Mouse (Mus musculus) thymus, postnatal 0 days (tissue): Measurements from ENCODE around the gene Cpm. TPM values are rescaled to one million over a fixed set of nuclear protein-coding genes. Genes with fewer than 3 reads are reported as not detected.
A peak's percentile ranks its signal among the peaks of the same experiment; 100 is the strongest.
"Not testable (repeated sequence)": the region's sequence is repeated elsewhere in the genome, so short reads cannot be mapped to it uniquely, and the experiment has no call there.

ENCODE experiments used
- DNase-seq: peaks from one replicate; pipeline ENCODE4 v3.0.0-alpha.2; 2015; ENCODE audit warnings: low spot score
- polyA plus RNA-seq: library from polyadenylated mRNA; unstranded; fragments of >200 nt; fragmentation: Nextera tagmentation; extraction: Ambion mirVana; gene quantifications from 2 replicates; pipeline ENCODE4 v1.2.1, GENCODE M21; 2015

The Cpm gene
- 3.0 and 3.5 TPM in 2 replicates for polyA plus RNA-seq

DNA sequence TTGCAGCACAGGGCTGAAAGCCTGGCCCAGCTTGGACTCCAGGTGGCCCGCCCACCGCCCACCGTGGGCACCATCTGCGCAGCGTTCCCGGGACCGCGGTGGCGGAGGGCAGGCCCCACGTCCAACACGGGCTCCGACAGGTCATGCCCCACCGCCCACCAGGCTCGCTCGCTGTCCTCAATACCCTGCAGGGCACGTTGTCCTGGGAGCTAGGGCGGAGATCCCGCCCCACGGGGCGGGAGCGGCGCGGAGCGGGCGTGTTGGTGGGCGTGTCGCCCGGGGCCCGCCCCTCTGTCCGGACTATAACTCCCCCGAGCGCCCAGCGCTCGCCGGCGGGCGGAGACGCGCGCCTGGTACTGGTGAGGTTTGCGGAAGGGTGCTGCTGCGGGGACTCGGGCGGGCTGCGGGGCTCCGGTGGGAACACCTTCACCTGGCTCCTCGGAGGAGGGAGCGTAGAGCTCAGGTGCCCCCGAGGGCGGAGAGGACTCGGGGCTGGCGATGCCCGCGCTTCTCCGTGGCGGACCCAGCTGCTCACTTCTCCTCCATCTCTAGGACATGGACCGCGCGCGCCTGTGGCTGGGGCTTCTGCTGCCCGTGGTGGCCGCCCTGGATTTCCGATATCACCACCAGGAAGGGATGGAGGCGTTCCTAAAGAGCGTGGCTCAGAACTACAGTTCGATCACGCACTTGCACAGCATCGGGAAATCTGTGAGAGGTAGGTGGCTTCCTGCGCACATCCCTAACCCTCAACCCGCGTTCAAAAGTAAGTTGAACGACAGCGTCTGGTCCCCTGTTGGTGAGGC is at the start of gene Cpm:
Gene Cpm, plus strand, starts transcription at position 332 of the 803 bp plus-strand sequence.
- DNase-seq, result peak; percentile 58

DNA sequence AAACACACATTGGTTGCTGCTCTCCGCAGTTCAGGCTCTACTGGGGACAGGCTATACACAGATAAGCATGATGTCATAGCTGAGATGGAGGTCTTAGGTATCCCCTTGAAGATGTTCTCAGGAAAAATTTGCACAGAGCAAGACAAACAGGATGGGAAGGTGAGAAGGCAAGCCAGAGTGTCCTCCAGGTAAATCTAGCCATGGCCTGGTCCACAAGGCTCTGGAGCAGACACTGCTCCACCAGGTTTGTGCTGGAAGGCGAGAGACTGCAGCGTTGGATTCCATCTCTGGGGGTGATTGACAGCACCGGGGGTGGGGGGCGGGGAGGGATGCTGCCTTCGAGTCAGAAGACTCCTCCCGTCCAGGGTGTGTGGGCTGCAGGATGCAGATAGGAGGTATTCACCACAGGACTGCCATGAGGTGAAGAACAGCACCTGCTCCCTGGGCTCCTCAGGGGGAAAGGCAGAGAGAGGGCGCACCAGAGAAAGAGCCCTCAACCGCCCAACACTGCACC is 49.5 kb upstream of the Cpm start:
- no peak for DNase-seq

DNA sequence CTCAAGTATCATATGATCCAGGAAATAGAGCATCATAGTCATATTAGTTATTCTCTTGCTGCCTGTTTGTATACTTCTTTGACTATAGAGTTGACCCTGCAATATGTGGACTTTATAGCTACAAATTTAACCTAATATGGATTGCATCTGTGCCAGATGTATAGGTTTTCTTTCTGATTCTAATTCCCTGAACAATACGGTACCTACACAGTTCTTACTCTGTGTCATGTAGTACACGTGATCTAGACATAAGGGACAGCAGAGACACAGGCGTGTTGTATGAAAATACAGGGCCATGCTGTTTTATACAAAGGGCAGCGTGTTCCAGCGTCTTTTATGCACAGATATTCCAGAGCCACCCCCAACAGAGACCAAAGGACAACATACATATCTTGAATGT is 48.9 kb upstream of the Cpm start:
- no peak for DNase-seq

DNA sequence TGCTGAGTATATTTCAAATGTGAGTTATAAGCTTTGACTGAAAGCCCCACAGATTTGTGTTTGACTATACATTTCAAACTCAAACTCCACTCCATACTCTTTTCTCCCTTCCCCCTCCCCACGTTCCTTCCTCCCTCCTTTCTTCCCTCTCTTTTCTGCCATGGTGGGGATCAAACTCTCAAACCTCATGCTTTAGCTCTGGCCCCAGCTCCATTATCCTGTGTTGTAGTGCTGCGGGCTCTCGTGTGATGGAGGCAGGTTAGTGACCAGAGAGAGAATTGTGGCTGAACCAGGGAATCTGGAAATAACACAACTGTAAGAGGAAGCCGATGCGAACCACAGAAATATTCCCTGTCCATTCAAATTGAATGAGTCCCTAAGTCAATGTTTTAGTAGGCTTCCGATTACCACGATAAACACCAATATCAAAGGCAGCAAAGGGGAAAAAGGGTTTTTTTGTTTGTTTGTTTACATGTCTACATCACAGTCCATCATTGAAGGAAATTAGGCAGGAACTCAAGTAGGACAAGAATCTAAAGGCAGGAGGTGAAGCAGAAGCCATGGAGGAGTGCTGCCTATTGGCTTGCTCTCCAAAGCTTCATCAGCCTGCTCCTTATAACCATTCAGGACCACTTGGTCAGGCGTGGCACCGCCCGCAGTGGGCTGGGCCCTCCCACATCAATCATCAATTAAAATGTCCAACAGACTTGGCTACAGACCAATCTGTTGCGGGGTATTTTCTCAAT is 48.1 kb upstream of the Cpm start:
- DNase-seq, result no peak

DNA sequence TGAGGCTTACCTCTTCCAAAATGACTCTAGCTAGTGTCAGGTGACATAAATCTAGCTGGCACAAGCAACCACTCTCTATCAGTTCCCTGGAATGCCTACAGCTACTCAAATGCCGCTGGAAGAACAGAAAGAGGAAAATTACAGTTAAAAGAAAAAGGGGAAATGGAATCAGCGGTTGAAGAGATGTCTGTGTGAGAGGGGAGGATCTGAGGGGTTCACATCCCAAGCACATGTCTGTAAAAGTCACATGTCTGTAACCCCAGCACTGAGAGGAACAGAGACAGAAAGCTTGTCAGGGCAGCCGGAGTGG is 47.6 kb upstream of the Cpm start:
- DNase-seq, result no peak

DNA sequence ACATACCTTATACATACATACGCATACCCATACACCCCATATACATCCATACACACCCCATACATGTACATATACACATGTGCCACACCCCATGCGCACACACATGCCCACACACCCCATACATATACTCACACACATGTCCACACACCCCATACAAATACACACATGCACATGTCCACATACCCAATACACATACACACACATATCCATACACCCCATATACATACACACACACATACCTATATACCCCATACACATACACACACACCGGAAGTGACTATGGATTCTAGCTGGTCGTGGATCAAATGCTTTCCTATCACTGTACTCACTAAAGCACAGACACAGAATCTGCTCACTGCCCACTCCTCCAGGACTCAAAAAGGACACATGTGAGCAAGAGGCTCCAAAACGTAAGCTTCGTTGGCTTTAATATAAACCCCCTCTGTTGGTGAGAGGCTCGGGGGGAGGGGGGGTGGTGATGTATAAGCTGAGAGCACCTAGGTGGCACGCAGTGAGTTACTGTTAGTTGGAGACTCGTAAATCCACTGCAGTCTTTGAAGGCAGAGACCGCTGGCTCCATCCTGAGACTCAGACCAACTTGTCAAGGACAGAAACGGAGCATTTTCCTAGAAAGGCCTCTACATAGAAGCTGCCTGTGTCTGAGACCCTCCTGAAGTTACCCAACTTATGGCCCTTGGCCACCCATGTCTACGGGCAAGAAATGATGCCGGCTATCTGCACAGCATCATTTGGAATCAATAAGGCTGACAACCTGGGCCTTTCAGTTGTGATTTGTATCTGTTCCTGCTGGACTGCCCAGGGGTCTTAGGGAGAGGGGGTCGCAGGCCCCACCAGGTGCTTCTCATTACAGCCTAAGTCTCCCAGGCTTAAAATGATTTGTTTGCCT is 45.9 kb upstream of the Cpm start:
- no peak for DNase-seq

DNA sequence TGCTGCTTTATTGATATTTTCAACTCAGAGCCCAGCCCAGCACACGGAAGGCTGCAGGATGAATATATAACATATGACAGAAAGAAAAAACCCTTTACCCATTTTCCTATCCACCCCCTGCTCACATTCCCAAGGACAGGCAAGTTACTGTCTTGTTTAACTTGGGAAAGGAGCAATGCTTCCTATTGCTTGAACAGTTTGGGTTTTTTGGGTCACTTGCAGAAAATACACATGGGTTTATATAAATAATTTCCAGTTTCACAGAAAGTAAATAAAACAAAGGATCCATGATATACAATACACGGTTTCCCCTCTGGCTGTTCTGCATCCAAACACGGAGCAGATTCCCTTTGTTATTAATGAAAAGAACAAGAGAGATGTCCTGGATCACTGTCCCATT is 45.2 kb upstream of the Cpm start:
- DNase-seq, result no peak

DNA sequence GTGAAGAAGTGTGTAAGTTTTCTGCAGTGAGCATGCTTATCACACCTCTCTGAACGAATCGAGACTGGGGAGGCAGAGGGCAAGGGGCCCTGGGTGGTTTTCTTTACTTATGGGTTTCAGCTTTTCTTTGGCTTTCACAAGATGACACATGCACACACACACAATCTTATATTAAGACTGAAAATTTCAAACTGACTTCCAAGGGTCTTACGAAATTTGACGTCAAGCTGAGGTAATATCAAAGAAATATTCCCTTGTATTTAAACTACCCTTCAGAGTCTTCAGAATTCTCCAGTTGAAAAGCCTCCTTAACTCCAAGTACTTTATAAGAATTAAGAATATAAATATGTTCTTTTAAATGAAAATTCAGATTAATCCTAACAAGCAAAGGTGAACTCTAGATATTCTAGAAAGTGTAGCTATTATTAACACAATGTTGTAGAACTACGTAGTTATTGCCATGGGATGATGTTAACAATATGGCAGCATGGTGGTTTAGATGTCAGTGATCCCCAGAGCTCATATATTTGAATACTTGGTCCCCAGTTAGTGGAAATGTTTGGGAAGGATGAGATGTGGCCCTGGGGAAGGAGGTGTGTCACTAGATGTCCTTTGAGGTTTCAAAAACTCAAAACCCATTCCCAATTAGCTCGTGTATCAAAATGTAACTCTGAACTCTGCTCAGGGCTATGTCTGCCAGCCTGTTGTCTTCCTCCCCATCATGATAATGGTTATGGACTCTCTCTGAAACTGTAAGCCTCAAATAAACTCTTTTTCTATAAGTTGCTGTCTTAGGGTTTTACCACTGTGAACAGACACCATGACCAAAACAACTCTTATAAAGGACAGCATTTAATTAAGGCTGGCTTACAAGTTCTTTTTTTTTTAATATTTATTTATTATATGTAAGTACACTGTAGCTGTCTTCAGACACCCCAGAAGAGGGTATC is 44.5 kb upstream of the Cpm start:
- DNase-seq, result no peak

DNA sequence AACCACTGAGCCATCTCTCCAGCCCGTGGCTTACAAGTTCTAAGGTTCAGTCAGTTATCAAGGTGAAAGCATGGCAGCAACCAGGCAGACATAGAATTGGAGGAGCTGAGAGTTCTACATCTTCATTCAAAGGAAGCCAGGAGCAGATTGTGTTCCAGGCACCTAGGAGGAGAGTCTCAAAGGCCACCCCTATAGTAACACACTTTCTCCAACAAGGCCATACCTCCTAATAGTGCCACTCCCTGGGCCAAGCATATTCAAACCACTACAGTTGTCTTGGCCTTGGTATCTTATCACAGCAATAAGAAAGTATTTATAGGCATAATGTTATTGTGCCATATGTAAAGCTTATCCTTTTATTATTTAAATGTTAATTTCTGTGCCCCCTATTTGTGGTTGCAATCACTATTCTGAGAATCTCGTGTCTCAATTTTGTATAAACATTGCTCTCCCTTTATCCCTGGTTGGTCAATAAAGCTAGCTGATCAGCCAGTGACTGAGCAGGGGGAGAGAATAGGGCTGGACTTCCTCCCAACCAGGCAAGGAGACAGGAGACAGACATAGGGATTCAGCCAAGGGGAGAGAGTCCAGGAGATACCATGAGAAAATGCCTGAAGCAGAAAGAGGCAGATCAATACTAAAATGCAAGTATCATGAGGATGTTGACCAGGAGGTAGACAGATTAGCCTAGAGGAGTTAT is 43.5 kb upstream of the Cpm start:
- no peak for DNase-seq

DNA sequence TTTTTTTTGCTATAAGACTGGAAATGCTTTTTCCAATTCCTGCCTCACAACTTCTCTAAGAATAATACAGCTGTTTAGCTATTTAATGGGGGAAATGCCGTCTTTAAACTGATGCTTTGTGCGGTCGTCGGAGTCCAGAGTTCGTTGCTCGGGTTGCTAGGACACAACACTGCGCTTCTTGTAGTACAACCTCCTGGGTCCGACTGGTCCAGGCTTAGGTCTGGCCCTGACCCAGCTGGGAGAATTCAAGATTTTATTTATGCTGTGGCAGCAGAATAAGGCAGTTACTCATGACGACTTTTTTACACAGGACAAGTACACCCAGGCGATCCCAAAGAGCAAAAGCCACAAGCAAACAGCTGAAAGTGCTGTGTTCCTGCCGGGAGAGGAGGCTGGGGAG is 42.4 kb upstream of the Cpm start:
- no peak for DNase-seq

DNA sequence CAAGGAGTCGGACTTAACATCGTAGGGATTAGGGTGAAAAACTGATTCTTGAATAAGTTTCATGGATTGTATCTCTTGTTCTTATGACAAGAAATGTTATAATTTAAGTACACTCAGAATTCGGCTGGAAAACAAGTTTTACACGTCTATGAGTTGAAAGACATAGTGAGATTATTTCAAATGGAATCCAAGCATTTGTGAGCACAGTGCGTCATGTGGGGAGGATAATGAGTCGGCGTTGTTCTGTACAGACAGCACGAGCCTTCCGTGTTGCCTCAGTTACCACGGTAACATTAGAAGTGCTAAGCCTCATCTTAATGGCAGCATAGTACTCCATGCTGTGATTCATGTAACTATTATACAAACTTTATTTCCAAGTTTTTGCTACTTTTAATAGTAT is 42.0 kb upstream of the Cpm start:
- no peak for DNase-seq

DNA sequence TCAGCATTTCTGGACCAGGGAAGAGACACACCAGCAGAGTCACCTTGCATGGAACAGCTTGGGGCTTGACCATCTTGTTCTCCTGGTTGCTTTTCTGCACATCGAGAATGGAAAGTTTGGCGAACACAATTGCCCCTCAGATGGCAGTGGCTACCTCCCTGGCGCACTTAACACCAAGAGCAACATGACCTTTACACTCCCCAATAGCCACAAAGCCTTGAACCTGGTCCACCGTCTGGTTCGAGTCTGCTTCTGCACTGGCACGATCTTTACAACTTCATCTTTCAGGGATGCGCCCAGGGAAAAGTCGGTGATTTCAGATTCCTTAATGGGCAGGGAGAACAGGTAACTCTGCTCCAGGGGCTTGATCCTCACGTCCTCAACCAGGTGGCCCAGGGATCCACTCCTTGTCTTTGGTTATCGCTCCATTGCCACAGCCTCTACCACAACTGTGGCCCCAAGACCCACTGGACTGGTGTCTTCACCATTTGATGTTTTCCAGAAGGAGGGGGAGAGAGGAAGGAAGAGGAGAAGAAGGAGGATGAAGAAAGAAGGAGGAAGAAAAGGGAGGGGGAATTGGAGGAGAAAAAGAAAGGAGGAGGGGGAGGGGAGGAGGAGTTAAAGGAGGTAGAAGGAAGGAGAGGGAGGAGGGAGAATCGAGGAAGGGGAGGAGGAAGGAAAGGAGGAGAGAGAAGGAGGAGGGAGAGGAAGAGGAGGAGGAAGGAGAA is 40.7 kb upstream of the Cpm start:
- not testable (repeated sequence) for DNase-seq

DNA sequence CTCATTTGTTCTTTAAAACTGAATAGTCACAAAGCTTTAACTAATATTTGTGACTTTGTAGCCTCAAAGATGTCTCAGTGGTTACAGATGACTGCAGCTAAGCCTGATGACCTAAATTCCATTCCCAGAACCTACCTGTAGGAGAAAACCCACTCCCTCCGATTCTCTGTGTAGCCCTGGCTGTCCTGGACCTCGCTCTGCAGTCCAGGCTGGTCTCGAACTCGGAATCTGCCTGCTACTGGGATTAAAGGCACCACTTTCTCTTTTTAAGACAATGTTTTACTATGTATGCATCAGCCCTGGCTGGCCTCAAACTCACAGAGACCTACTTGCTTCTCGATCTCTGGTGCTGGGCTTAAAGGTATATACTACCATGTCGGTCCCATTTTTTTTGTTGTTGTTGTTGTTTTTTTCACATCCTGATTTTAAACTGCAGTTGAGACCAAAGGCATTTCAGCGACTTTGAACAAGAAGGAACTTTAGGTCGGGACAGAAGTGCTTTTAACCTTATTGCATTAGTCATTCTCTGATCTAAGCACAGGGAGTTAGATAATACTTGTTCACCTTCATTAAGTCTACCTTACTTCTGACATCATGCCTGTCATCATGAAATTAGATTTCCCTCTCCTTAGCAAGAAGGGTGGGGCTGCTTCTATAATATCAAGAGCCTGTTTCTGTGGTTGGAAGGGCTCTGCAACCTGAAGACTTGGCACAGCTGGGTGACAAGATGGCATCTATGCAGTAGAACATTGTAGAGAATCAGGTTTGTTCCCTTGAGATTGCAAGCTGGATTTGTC is 40.0 kb upstream of the Cpm start:
- DNase-seq, result no peak

DNA sequence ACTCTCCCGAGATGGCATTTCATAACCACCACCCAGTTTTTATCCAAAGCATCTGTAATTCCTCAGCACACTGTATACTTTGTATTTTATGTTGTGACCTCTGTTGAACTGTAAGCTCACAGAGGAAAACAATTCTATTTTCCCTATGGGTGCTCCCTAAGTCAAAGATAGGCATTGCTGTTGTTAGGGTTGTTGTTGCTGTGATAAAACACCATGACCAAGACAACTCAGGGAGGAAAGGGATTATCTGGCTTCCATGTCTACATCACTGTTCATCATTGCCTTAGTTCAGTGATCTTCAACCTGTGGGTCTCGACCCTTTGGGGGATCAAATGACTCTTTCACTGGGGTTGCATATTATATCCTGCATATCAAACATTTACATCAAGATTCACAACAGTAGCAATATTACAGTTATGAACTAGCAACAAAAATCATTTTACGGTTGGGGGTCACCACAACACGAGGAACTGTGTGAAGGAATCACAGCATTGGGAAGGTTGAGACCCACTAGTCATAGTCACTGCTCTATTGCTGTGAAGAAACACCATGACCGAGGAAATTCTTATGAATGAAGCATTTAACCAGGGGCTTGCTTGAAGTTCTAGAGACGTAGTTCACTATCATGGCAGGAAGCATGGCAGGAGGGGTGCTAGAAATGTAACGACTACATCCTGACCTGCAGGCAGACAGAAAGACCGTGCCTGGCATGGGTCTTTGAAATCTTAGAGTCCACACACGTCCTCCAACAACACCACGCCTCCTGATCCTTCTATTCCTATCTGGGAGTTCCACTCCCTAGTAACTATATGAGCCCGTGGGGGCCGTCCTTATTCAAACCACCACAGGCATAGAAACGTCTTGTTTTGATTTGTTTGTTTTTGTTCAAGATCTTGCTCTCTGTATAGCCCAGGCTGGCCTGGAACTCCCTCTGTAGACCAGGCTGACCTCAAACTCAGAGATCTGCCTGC is 38.7 kb upstream of the Cpm start:
- DNase-seq, result no peak

DNA sequence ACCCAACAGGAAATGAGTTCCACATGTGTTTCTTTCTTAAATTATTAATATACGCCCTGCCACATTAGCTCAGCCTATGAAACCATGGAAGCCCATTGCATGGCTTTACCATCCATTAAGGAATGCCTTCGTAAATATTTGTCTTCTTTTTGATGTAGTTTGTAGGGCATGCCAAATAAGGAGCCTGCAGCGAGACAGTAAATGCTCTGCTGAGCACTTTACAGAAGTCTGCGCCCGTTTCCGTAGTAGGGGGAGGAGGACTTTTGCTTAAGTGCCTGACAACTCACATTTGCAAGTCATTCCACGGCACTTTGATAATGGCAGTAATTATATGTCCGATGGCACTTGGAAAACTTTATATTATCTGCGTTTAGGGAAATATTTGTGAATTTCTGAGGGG is 37.5 kb upstream of the Cpm start:
- DNase-seq, result no peak

DNA sequence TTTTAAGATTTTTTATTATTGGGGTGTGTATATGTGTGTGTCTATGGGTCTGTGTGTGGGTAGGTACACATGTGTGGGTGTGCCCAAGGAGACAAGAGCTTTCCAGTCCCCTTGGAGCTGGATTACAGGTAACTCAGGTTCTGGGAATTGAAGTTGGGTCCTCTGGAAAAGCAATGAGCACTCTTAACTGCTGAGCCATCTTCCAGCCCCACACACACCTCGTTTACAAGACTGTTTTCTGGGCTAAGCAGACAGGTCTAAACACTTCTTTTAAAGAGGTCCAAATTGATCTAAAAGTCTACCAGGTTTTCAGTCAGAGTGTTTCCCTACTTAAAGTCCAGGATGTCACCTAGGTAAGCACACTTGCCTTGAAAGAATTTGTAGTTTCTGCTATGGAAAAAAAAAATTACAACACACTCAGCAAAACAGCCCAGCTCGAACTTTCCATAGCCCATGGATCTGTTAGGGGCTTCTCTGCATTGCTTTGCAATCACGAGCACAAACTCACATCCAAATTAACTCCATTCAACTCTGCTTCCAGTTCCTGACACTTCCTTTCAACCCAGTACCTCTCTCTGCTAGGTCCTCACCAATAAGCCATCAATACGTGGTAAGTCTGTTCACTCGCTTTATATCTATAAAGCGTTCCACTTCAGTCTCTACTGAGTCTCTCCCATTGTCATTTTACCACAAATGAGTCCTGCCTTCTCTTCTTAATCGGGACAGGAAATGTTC is 36.8 kb upstream of the Cpm start:
- no peak for DNase-seq
